Mouse (Mus musculus) testis, adult 2 months (tissue): ENCODE measurements around the gene Pla2g2f. TPM values are rescaled to one million over a fixed set of nuclear protein-coding genes. Genes with fewer than 3 reads are reported as not detected.

ENCODE experiments used
- H3K27ac ChIP-seq: fragments of 200-500 bp; 2 replicates; pipeline ENCODE4 v1.5.1; 2012; ENCODE audit warnings: low read depth, low read length; ENCODE audit not compliant: control insufficient read depth, insufficient read depth
- H3K27me3 ChIP-seq: fragments of 200-500 bp; 2 replicates; pipeline ENCODE4 v1.6.1; 2012; ENCODE audit warnings: mild to moderate bottlenecking, low read length, moderate library complexity; ENCODE audit not compliant: control insufficient read depth, insufficient read depth
- H3K36me3 ChIP-seq: fragments of 200-500 bp; 2 replicates; pipeline ENCODE4 v1.6.1; 2012; ENCODE audit warnings: mild to moderate bottlenecking, low read length; ENCODE audit not compliant: control insufficient read depth, insufficient read depth
- H3K4me1 ChIP-seq: fragments of 200-500 bp; 2 replicates; pipeline ENCODE4 v1.6.1; 2012; ENCODE audit warnings: low read length; ENCODE audit not compliant: control insufficient read depth, insufficient read depth
- H3K4me3 ChIP-seq: fragments of 200-500 bp; 2 replicates; pipeline ENCODE4 v1.5.1; 2012; ENCODE audit warnings: low read depth, mild to moderate bottlenecking, low read length, moderate library complexity, mixed read lengths; ENCODE audit not compliant: control insufficient read depth
- CTCF ChIP-seq: fragments of 200-500 bp; IDR thresholded peaks from 2 replicates; pipeline ENCODE4 v1.5.1; 2012; ENCODE audit warnings: low read depth, mild to moderate bottlenecking, inconsistent platforms, low read length, moderate library complexity; ENCODE audit not compliant: control insufficient read depth, insufficient read depth, insufficient replicate concordance
- POLR2A ChIP-seq: fragments of 200-500 bp; IDR thresholded peaks from 2 replicates; pipeline ENCODE4 v1.6.1; 2012; ENCODE audit warnings: low read depth, mild to moderate bottlenecking, inconsistent platforms, low read length, moderate library complexity; ENCODE audit not compliant: control insufficient read depth
- polyA plus RNA-seq: library from polyadenylated mRNA; depleted of rRNA; stranded (reverse); fragments of >200 nt; gene quantifications from 2 replicates; pipeline ENCODE4 v1.2.3, GENCODE M21; 2012; rRNA removed

Gene Pla2g2f
- polyA plus RNA-seq, 1 experiment, result not detected

- H3K27me3 ChIP-seq, result no peaks in the 10 kb centered on the region; the same call in 1 of the 2 replicates
- no peak overlapping the region for H3K27ac ChIP-seq
- no peaks in the 10 kb centered on the region for H3K36me3 ChIP-seq
- TF ChIP-seq POLR2A (no peak), CTCF (peak; percentile 42; the same call in 1 of the 2 replicates)
- H3K4me1 ChIP-seq, result peaks cover 14% of the 10 kb centered on the region
- no peak overlapping the region for H3K4me3 ChIP-seq
Observed at GRCm38 (mm10) chr4:138708636-138709035, 48.8 kb downstream of the Pla2g2f start.

GRCm38 (mm10) chr4:138706620-138707019 is 50.8 kb downstream of the Pla2g2f start:
- TF ChIP-seq CTCF (no peak), POLR2A (peak; percentile 71)
- Histone ChIP-seq H3K27me3 (no peaks in the 10 kb centered on the region), H3K27ac (no peak overlapping the region), H3K4me3 (peak overlapping the region; percentile 67), H3K4me1 (peaks cover 8% of the 10 kb centered on the region), H3K36me3 (no peaks in the 10 kb centered on the region)

GRCm38 (mm10) chr4:138704169-138704568 is 53.3 kb downstream of the Pla2g2f start:
- Histone ChIP-seq H3K27ac (no peak overlapping the region), H3K4me1 (peaks cover 8% of the 10 kb centered on the region), H3K4me3 (no peak overlapping the region), H3K36me3 (no peaks in the 10 kb centered on the region), H3K27me3 (no peaks in the 10 kb centered on the region)
- TF ChIP-seq POLR2A (no peak), CTCF (no peak)

- Histone ChIP-seq H3K27me3 (no peaks in the 10 kb centered on the region), H3K4me3 (no peak overlapping the region)
Observed at GRCm38 (mm10) chr4:138703591-138703990, 53.8 kb downstream of the Pla2g2f start.

GRCm38 (mm10) chr4:138702528-138702927 is 54.9 kb downstream of the Pla2g2f start:
- H3K27ac ChIP-seq, result no peak overlapping the region
- no peaks in the 10 kb centered on the region for H3K27me3 ChIP-seq
- H3K36me3 ChIP-seq, result no peaks in the 10 kb centered on the region
- TF ChIP-seq POLR2A (no peak), CTCF (no peak)
- H3K4me3 ChIP-seq, result no peak overlapping the region
- H3K4me1 ChIP-seq, result peaks cover 8% of the 10 kb centered on the region

More at GRCm38 (mm10) chr4:138703591-138703990, 53.8 kb downstream of the Pla2g2f start:
- no peak overlapping the region for H3K27ac ChIP-seq
- TF ChIP-seq CTCF (no peak), POLR2A (no peak)
- peaks cover 8% of the 10 kb centered on the region for H3K4me1 ChIP-seq
- no peaks in the 10 kb centered on the region for H3K36me3 ChIP-seq

- H3K36me3 ChIP-seq, result no peaks in the 10 kb centered on the region
- H3K27ac ChIP-seq, result no peak overlapping the region
- no peak overlapping the region for H3K4me3 ChIP-seq
- no peaks in the 10 kb centered on the region for H3K27me3 ChIP-seq
- H3K4me1 ChIP-seq, result peaks cover 6% of the 10 kb centered on the region
- no peak for TF ChIP-seq POLR2A
- TF ChIP-seq CTCF, result no peak
Observed at GRCm38 (mm10) chr4:138702031-138702430, 55.4 kb downstream of the Pla2g2f start.

GRCm38 (mm10) chr4:138701111-138701510 is 56.3 kb downstream of the Pla2g2f start:
- no peak overlapping the region for H3K4me3 ChIP-seq
- no peaks in the 10 kb centered on the region for H3K27me3 ChIP-seq
- no peaks in the 10 kb centered on the region for H3K36me3 ChIP-seq
- H3K27ac ChIP-seq, result no peak overlapping the region
- H3K4me1 ChIP-seq, result peaks cover under 1% of the 10 kb centered on the region; the same call in 1 of the 2 replicates
- TF ChIP-seq CTCF, result no peak
- TF ChIP-seq POLR2A, result no peak

Other genes starting within 250 kb of the Pla2g2f start
- 24.8 and 30.2 TPM in 2 replicates for gene Vwa5b1, start 121.7 kb downstream of the Pla2g2f start, polyA plus RNA-seq
- 148 and 161 TPM in 2 replicates for gene Pla2g2c, start 32.8 kb downstream of the Pla2g2f start, polyA plus RNA-seq
- 371 and 394 TPM in 2 replicates for gene Ubxn10, start 20.5 kb downstream of the Pla2g2f start, polyA plus RNA-seq
- 0.36 and 0.38 TPM in 2 replicates for gene Pla2g2d, start 18.1 kb upstream of the Pla2g2f start, polyA plus RNA-seq
- gene Pla2g5, start 105.9 kb upstream of the Pla2g2f start, polyA plus RNA-seq, result 10.3 and 14.3 TPM in 2 replicates
- not detected in 2 replicates for gene Gm13030, start 116.3 kb upstream of the Pla2g2f start, polyA plus RNA-seq
- 0.19 TPM in 1 of 2 replicates, not detected in the other for gene Pla2g2e, start 120.3 kb upstream of the Pla2g2f start, polyA plus RNA-seq
- gene Otud3, start 156.3 kb upstream of the Pla2g2f start, polyA plus RNA-seq, result 74.6 and 80.0 TPM in 2 replicates
- 0.46 TPM in 1 of 2 replicates, not detected in the other for gene Rnf186, start 209.5 kb upstream of the Pla2g2f start, polyA plus RNA-seq
- gene Tmco4, start 215.3 kb upstream of the Pla2g2f start, polyA plus RNA-seq, result 3.3 and 3.4 TPM in 2 replicates